Mouse (Mus musculus): ENCODE measurements around the gene Gnaq. TPM values are rescaled to one million over a fixed set of nuclear protein-coding genes. Genes with fewer than 3 reads are reported as not detected.
"Not testable (repeated sequence)": the region's sequence is repeated elsewhere in the genome, so short reads cannot be mapped to it uniquely, and the experiment has no call there.

The Gnaq gene
- 18.4 and 18.8 TPM in 2 replicates for polyA plus RNA-seq (2014; fragmentation: Nextera tagmentation; extraction: Ambion mirVana)

DNA sequence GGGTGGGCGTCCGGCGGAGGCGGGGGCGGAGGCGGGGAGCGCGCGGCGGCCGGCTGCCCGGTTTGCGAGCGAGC is at the start of gene Gnaq:
Gnaq (plus strand) TSS at position 41 of the 74 bp plus-strand sequence.
- no peaks in the 10 kb centered on the region for H3K36me3 ChIP-seq (ENCODE audit: control insufficient read depth, insufficient read depth, low read length)
- no peak for ATAC-seq (replicated peaks; ENCODE audit: low FRiP score, low TSS enrichment, low read depth)
- H3K27ac ChIP-seq (ENCODE audit: low read depth), result peak within 1 kb of the TSS; percentile 99
- peak within 1 kb of the TSS; percentile 98 for H3K9ac ChIP-seq (ENCODE audit: low read length)
- peak within 1 kb of the TSS; percentile 89 for H3K4me3 ChIP-seq (ENCODE audit: low read depth, low read length)
- WGBS, result 0% methylated on average over 12 of the region's 14 CpGs
- H3K4me1 ChIP-seq (replicated peaks; ENCODE audit: control insufficient read depth, insufficient read depth, low read length), result peaks cover 33% of the 10 kb centered on the region
- no peak for DNase-seq (ENCODE audit: low spot score)
- peak within 1 kb of the TSS; percentile 62 for H3K4me2 ChIP-seq (ENCODE audit: low read length)
- H3K9me3 ChIP-seq (ENCODE audit: control insufficient read depth, low read length), result no peaks in the 10 kb centered on the region
- H3K27me3 ChIP-seq (replicated peaks; ENCODE audit: control insufficient read depth, insufficient read depth, low read length), result no peaks in the 10 kb centered on the region

GRCm38 (mm10) chr19:16083981-16084630 is 48.5 kb upstream of the Gnaq start:
- not testable (repeated sequence) for ATAC-seq (replicated peaks; ENCODE audit: low FRiP score, low TSS enrichment, low read depth); H3K27ac ChIP-seq (ENCODE audit: low read depth); H3K4me2 ChIP-seq (ENCODE audit: low read length); H3K9ac ChIP-seq (ENCODE audit: low read length); H3K4me3 ChIP-seq (ENCODE audit: low read depth, low read length); H3K4me1 ChIP-seq (replicated peaks; ENCODE audit: control insufficient read depth, insufficient read depth, low read length); H3K9me3 ChIP-seq (ENCODE audit: control insufficient read depth, low read length); DNase-seq (ENCODE audit: low spot score); H3K36me3 ChIP-seq (ENCODE audit: control insufficient read depth, insufficient read depth, low read length); H3K27me3 ChIP-seq (replicated peaks; ENCODE audit: control insufficient read depth, insufficient read depth, low read length)
- WGBS, result 96% methylated on average over 21 of the region's 21 CpGs

DNA sequence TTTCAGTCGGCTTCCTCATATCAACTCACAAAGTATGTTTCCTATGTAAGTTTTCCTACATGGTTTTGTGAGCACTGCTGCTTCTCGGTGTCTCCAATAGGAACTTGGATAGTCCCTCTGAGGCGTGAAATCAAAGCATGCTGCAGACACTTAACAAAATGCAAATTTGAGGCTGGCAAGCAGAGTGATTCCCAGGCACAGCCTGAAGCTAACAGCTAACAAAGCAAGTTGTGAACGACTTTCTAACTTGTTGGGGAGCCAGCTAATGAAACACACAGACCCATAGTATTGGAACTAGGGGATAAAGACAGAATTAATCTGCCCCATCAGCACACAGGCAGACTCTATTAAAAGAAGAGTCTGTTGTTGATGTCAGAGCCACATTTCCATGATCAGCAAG is 47.4 kb upstream of the Gnaq start:
- H3K27ac ChIP-seq (ENCODE audit: low read depth), result no peak overlapping the region
- no peaks in the 10 kb centered on the region for H3K4me1 ChIP-seq (replicated peaks; ENCODE audit: control insufficient read depth, insufficient read depth, low read length)
- H3K27me3 ChIP-seq (replicated peaks; ENCODE audit: control insufficient read depth, insufficient read depth, low read length), result no peaks in the 10 kb centered on the region
- no peak overlapping the region for H3K9ac ChIP-seq (ENCODE audit: low read length)
- ATAC-seq (replicated peaks; ENCODE audit: low FRiP score, low TSS enrichment, low read depth) (no peak), DNase-seq (ENCODE audit: low spot score) (no peak)
- WGBS, result 76% methylated on average over 4 of the region's 4 CpGs
- H3K4me3 ChIP-seq (ENCODE audit: low read depth, low read length), result no peak overlapping the region
- H3K9me3 ChIP-seq (ENCODE audit: control insufficient read depth, low read length), result peaks cover 2% of the 10 kb centered on the region; the same call in 1 of the 2 replicates
- H3K36me3 ChIP-seq (ENCODE audit: control insufficient read depth, insufficient read depth, low read length), result no peaks in the 10 kb centered on the region
- no peak overlapping the region for H3K4me2 ChIP-seq (ENCODE audit: low read length)

DNA sequence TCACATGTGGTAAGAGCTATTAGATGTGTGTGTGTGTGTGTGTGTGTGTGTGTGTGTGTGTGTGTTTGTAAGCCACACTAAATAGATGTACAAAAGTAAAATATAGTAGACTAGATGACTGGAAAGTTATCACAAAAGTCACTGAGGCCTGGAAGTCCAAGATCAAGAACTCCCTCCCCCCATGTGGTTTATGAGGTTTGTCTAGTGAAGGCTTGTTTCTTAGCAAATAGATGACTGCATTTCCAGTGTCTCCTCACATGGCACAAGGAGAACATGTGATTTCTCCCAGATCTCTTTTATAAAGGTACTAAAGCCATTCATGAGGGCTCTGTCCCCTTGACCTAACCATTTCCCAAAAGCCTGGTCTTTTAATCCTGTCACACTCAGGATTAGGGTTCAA is 46.5 kb upstream of the Gnaq start:
- H3K9ac ChIP-seq (ENCODE audit: low read length), result no peak overlapping the region
- DNase-seq (ENCODE audit: low spot score), result no peak

GRCm38 (mm10) chr19:16086581-16086980 is 46.0 kb upstream of the Gnaq start:
- no peak overlapping the region for H3K9ac ChIP-seq (ENCODE audit: low read length)
- H3K36me3 ChIP-seq (ENCODE audit: control insufficient read depth, insufficient read depth, low read length), result no peaks in the 10 kb centered on the region
- no peak for ATAC-seq (replicated peaks; ENCODE audit: low FRiP score, low TSS enrichment, low read depth)

More for the DNA sequence above, 46.5 kb upstream of the Gnaq start:
- Histone ChIP-seq H3K27me3 (replicated peaks; ENCODE audit: control insufficient read depth, insufficient read depth, low read length) (no peaks in the 10 kb centered on the region), H3K9me3 (ENCODE audit: control insufficient read depth, low read length) (no peaks in the 10 kb centered on the region), H3K4me2 (ENCODE audit: low read length) (no peak overlapping the region), H3K4me3 (ENCODE audit: low read depth, low read length) (no peak overlapping the region), H3K36me3 (ENCODE audit: control insufficient read depth, insufficient read depth, low read length) (no peaks in the 10 kb centered on the region), H3K27ac (ENCODE audit: low read depth) (no peak overlapping the region), H3K4me1 (replicated peaks; ENCODE audit: control insufficient read depth, insufficient read depth, low read length) (no peaks in the 10 kb centered on the region)
- no peak for ATAC-seq (replicated peaks; ENCODE audit: low FRiP score, low TSS enrichment, low read depth)

GRCm38 (mm10) chr19:16087391-16087790 is 45.2 kb upstream of the Gnaq start:
- H3K4me2 ChIP-seq (ENCODE audit: low read length), result no peak overlapping the region
- DNase-seq (ENCODE audit: low spot score) (no peak), ATAC-seq (replicated peaks; ENCODE audit: low FRiP score, low TSS enrichment, low read depth) (no peak)
- no peaks in the 10 kb centered on the region for H3K27me3 ChIP-seq (replicated peaks; ENCODE audit: control insufficient read depth, insufficient read depth, low read length)
- H3K36me3 ChIP-seq (ENCODE audit: control insufficient read depth, insufficient read depth, low read length), result no peaks in the 10 kb centered on the region
- H3K9me3 ChIP-seq (ENCODE audit: control insufficient read depth, low read length), result no peaks in the 10 kb centered on the region
- no peaks in the 10 kb centered on the region for H3K4me1 ChIP-seq (replicated peaks; ENCODE audit: control insufficient read depth, insufficient read depth, low read length)
- H3K27ac ChIP-seq (ENCODE audit: low read depth), result no peak overlapping the region
- H3K4me3 ChIP-seq (ENCODE audit: low read depth, low read length), result no peak overlapping the region
- no peak overlapping the region for H3K9ac ChIP-seq (ENCODE audit: low read length)

More at GRCm38 (mm10) chr19:16086581-16086980, 46.0 kb upstream of the Gnaq start:
- H3K4me2 ChIP-seq (ENCODE audit: low read length), result no peak overlapping the region
- H3K4me3 ChIP-seq (ENCODE audit: low read depth, low read length), result no peak overlapping the region
- H3K27me3 ChIP-seq (replicated peaks; ENCODE audit: control insufficient read depth, insufficient read depth, low read length), result no peaks in the 10 kb centered on the region
- no peak for DNase-seq (ENCODE audit: low spot score)
- no peak overlapping the region for H3K27ac ChIP-seq (ENCODE audit: low read depth)
- H3K9me3 ChIP-seq (ENCODE audit: control insufficient read depth, low read length), result no peaks in the 10 kb centered on the region
- no peaks in the 10 kb centered on the region for H3K4me1 ChIP-seq (replicated peaks; ENCODE audit: control insufficient read depth, insufficient read depth, low read length)

DNA sequence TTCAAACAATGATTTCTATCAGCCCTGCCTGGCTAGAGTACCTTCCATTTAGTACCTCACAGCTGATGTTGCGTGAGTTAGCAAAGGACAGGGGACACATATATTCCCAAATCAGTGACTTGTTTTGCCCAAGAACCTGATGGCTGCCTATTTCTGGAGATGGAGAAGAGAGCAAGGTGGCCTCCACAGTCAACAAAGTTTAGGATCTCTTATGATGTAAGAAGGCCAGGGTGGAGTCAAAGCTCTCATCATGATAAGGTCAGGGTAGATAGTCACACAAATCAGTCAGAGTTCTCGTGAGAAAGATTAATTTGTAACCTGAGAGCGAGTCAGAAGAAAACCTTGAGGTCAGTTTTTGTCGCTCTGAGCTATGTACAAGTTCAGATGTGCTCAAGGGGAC is 39.0 kb upstream of the Gnaq start:
- no peaks in the 10 kb centered on the region for H3K27me3 ChIP-seq (replicated peaks; ENCODE audit: control insufficient read depth, insufficient read depth, low read length)
- H3K4me1 ChIP-seq (replicated peaks; ENCODE audit: control insufficient read depth, insufficient read depth, low read length), result no peaks in the 10 kb centered on the region
- ATAC-seq (replicated peaks; ENCODE audit: low FRiP score, low TSS enrichment, low read depth) (no peak), DNase-seq (ENCODE audit: low spot score) (no peak)
- 66% methylated on average over 4 of the region's 4 CpGs for WGBS
- H3K4me2 ChIP-seq (ENCODE audit: low read length), result no peak overlapping the region
- no peaks in the 10 kb centered on the region for H3K36me3 ChIP-seq (ENCODE audit: control insufficient read depth, insufficient read depth, low read length)
- H3K9me3 ChIP-seq (ENCODE audit: control insufficient read depth, low read length), result no peaks in the 10 kb centered on the region; the same call in 1 of the 2 replicates
- no peak overlapping the region for H3K4me3 ChIP-seq (ENCODE audit: low read depth, low read length)
- no peak overlapping the region for H3K27ac ChIP-seq (ENCODE audit: low read depth)
- H3K9ac ChIP-seq (ENCODE audit: low read length), result no peak overlapping the region

GRCm38 (mm10) chr19:16109901-16110300 is 22.7 kb upstream of the Gnaq start:
- Histone ChIP-seq H3K27me3 (replicated peaks; ENCODE audit: control insufficient read depth, insufficient read depth, low read length) (no peaks in the 10 kb centered on the region), H3K4me1 (replicated peaks; ENCODE audit: control insufficient read depth, insufficient read depth, low read length) (no peaks in the 10 kb centered on the region), H3K9ac (ENCODE audit: low read length) (no peak overlapping the region), H3K27ac (ENCODE audit: low read depth) (no peak overlapping the region), H3K9me3 (ENCODE audit: control insufficient read depth, low read length) (no peaks in the 10 kb centered on the region), H3K36me3 (ENCODE audit: control insufficient read depth, insufficient read depth, low read length) (no peaks in the 10 kb centered on the region), H3K4me2 (ENCODE audit: low read length) (no peak overlapping the region), H3K4me3 (ENCODE audit: low read depth, low read length) (no peak overlapping the region)
- ATAC-seq (replicated peaks; ENCODE audit: low FRiP score, low TSS enrichment, low read depth) (no peak), DNase-seq (ENCODE audit: low spot score) (no peak)
- 79% methylated on average over 3 of the region's 3 CpGs for WGBS

- H3K4me1 ChIP-seq (replicated peaks; ENCODE audit: control insufficient read depth, insufficient read depth, low read length), result no peaks in the 10 kb centered on the region
These were observed 22.0 kb upstream of the Gnaq start for GRCm38 (mm10) chr19:16110670-16111069.

More at GRCm38 (mm10) chr19:16110670-16111069, 22.0 kb upstream of the Gnaq start:
- no peaks in the 10 kb centered on the region for H3K36me3 ChIP-seq (ENCODE audit: control insufficient read depth, insufficient read depth, low read length)
- H3K9ac ChIP-seq (ENCODE audit: low read length), result no peak overlapping the region
- DNase-seq (ENCODE audit: low spot score), result no peak
- no peak overlapping the region for H3K27ac ChIP-seq (ENCODE audit: low read depth)
- H3K9me3 ChIP-seq (ENCODE audit: control insufficient read depth, low read length), result no peaks in the 10 kb centered on the region
- ATAC-seq (replicated peaks; ENCODE audit: low FRiP score, low TSS enrichment, low read depth), result no peak
- no peak overlapping the region for H3K4me3 ChIP-seq (ENCODE audit: low read depth, low read length)
- WGBS, result 72% methylated on average over 3 of the region's 3 CpGs
- H3K4me2 ChIP-seq (ENCODE audit: low read length), result no peak overlapping the region
- no peaks in the 10 kb centered on the region for H3K27me3 ChIP-seq (replicated peaks; ENCODE audit: control insufficient read depth, insufficient read depth, low read length)

All from intestine, embryonic 14.5 days (tissue).